Mouse (Mus musculus) MEL (cell line): ENCODE measurements around the gene Kif11. TPM values are rescaled to one million over a fixed set of nuclear protein-coding genes. Genes with fewer than 3 reads are reported as not detected.

Experiments
- DNase-seq: peaks from one replicate; pipeline ENCODE4 v3.0.0; 2011; ENCODE audit warnings: low read depth, low spot score
- H3K27ac ChIP-seq: 2 replicates; pipeline ENCODE4 v1.5.1; 2012; ENCODE audit warnings: low read depth, mild to moderate bottlenecking, control low read depth, low read length, moderate library complexity; ENCODE audit not compliant: control insufficient read depth
- H3K27me3 ChIP-seq, 2 experiments: fragments of 150-350 bp in 1 of 2; sonication (generic) in 1 of 2; 2 replicates each; pipeline ENCODE4 v1.6.1; 2012; ENCODE audit warnings: low read length in 2 of 2, mild to moderate bottlenecking in 2 of 2, improper control_type of control experiment in 1 of 2, moderate library complexity in 1 of 2; ENCODE audit not compliant: insufficient read depth in 2 of 2, control insufficient read depth in 1 of 2
- H3K36me3 ChIP-seq, 2 experiments: 2 replicates each; pipeline ENCODE4 v1.6.1; 2012 to 2014; ENCODE audit warnings: low read length in 2 of 2, improper control_type of control experiment in 1 of 2, inconsistent platforms in 1 of 2, mild to moderate bottlenecking in 1 of 2; ENCODE audit not compliant: insufficient read depth in 2 of 2, control insufficient read depth in 1 of 2
- H3K4me1 ChIP-seq, 2 experiments: fragments of 150-350 bp in 1 of 2; sonication (generic) in 1 of 2; 2 replicates each; pipeline ENCODE4 v1.6.1; 2012; ENCODE audit warnings: low read length in 2 of 2, improper control_type of control experiment in 1 of 2, mild to moderate bottlenecking in 1 of 2; ENCODE audit not compliant: insufficient read depth in 2 of 2, control insufficient read depth in 1 of 2
- H3K4me3 ChIP-seq, 2 experiments: fragments of 150-350 bp in 1 of 2; sonication (generic) in 1 of 2; 2 replicates each; pipeline ENCODE4 v1.5.1; 2012; ENCODE audit warnings: low read depth in 2 of 2, low read length in 2 of 2, mild to moderate bottlenecking in 2 of 2, moderate library complexity in 2 of 2, control low read depth in 1 of 2, improper control_type of control experiment in 1 of 2; ENCODE audit not compliant: control insufficient read depth in 1 of 2, insufficient read depth in 1 of 2
- H3K79me2 ChIP-seq: 2 replicates; pipeline ENCODE4 v1.6.1; 2012; ENCODE audit warnings: mild to moderate bottlenecking, low read length, moderate library complexity; ENCODE audit not compliant: control insufficient read depth, poor library complexity, insufficient read depth
- H3K9ac ChIP-seq: 2 replicates; pipeline ENCODE4 v1.6.1; 2012; ENCODE audit warnings: low read depth, mild to moderate bottlenecking, control low read depth, low read length, moderate library complexity; ENCODE audit not compliant: control insufficient read depth, poor library complexity, severe bottlenecking
- H3K9me3 ChIP-seq: fragments of 150-350 bp; sonication (generic); replicated peaks from 2 replicates; pipeline ENCODE4 v1.6.1; 2012; ENCODE audit warnings: mild to moderate bottlenecking, low read length, improper control_type of control experiment, moderate library complexity; ENCODE audit not compliant: insufficient read depth
- CHD1 ChIP-seq: IDR thresholded peaks from 2 replicates; pipeline ENCODE4 v1.6.1; 2012; ENCODE audit warnings: low read depth, mild to moderate bottlenecking, inconsistent platforms, low read length, improper control_type of control experiment
- E2F4 ChIP-seq: IDR thresholded peaks from 2 replicates; pipeline ENCODE4 v1.6.1; 2011; ENCODE audit warnings: low read depth, low read length, improper control_type of control experiment, borderline replicate concordance
- EP300 ChIP-seq, 2 experiments: IDR thresholded peaks; 2 replicates each; pipeline ENCODE4 v1.6.1; 2011; ENCODE audit warnings: improper control_type of control experiment in 2 of 2, low read length in 2 of 2, low read depth in 1 of 2, mild to moderate bottlenecking in 1 of 2
- MAFK ChIP-seq: IDR thresholded peaks from 2 replicates; pipeline ENCODE4 v1.6.1; 2011; ENCODE audit warnings: low read depth, mild to moderate bottlenecking, low read length, improper control_type of control experiment, borderline replicate concordance
- MAX ChIP-seq: IDR thresholded peaks from 2 replicates; pipeline ENCODE4 v1.6.1; 2011; ENCODE audit warnings: low read length, improper control_type of control experiment
- MYB ChIP-seq: IDR thresholded peaks from 2 replicates; pipeline ENCODE4 v1.6.1; 2011; ENCODE audit warnings: mild to moderate bottlenecking, low read depth, low read length, improper control_type of control experiment
- NELFE ChIP-seq: IDR thresholded peaks from 2 replicates; pipeline ENCODE4 v1.6.1; 2011; ENCODE audit warnings: low read depth, low read length, improper control_type of control experiment
- NRF1 ChIP-seq: IDR thresholded peaks from 2 replicates; pipeline ENCODE4 v1.6.1; 2014; ENCODE audit warnings: low read depth, mild to moderate bottlenecking, inconsistent platforms, low read length, improper control_type of control experiment, moderate library complexity; ENCODE audit not compliant: poor library complexity, insufficient read depth, severe bottlenecking
- SIN3A ChIP-seq: IDR thresholded peaks from 2 replicates; pipeline ENCODE4 v1.6.1; 2012; ENCODE audit warnings: low read length, improper control_type of control experiment, inconsistent platforms
- TAL1 ChIP-seq: IDR thresholded peaks from 2 replicates; pipeline ENCODE4 v1.6.1; 2012; ENCODE audit warnings: mild to moderate bottlenecking, inconsistent platforms, low read length, moderate library complexity, mixed read lengths
- TCF12 ChIP-seq: IDR thresholded peaks from 2 replicates; pipeline ENCODE4 v1.6.1; 2014; ENCODE audit warnings: low read depth, mild to moderate bottlenecking, inconsistent platforms, low read length, improper control_type of control experiment, moderate library complexity
- USF2 ChIP-seq, 2 experiments: IDR thresholded peaks; 2 replicates each; pipeline ENCODE4 v1.6.1; 2011 to 2012; ENCODE audit warnings: improper control_type of control experiment in 2 of 2, low read length in 2 of 2, borderline replicate concordance in 1 of 2, inconsistent platforms in 1 of 2, low read depth in 1 of 2, mild to moderate bottlenecking in 1 of 2; ENCODE audit not compliant: insufficient read depth in 1 of 2
- polyA plus RNA-seq, 2 experiments: library from polyadenylated mRNA; stranded (reverse) in 1 of 2; unstranded in 1 of 2; fragments of >175 nt in 1 of 2; fragments of >200 nt in 1 of 2; gene quantifications; 2 replicates each; pipeline versions ENCODE4 v1.2.1 to v1.2.4; 2012; ENCODE audit warnings: low replicate concordance in 2 of 2, low read depth in 1 of 2; ENCODE audit not compliant: insufficient read length in 2 of 2, insufficient read depth in 1 of 2, missing spikeins in 1 of 2
- total RNA-seq: library from RNA; depleted of rRNA; stranded (reverse); fragments of 300-350 nt; gene quantifications from 2 replicates; pipeline ENCODE4 v1.2.3, GENCODE M21; 2012

Gene Kif11
- total and polyA plus RNA-seq, 3 experiments = 44.8 to 50.5 (median 50.1) TPM

GRCm38 (mm10) chr19:37435041-37435852 lies 59.0 kb downstream of the Kif11 start:
- Histone ChIP-seq H3K9ac (no peak overlapping the region), H3K36me3 (no peaks in the 10 kb centered on the region), H3K9me3 (no peaks in the 10 kb centered on the region), H3K79me2 (no peaks in the 10 kb centered on the region), H3K4me3 (no peak overlapping the region), H3K27me3 (no peaks in the 10 kb centered on the region), H3K4me1 (no peaks in the 10 kb centered on the region), H3K27ac (no peak overlapping the region)
- no peak for DNase-seq
- TF ChIP-seq NELFE (no peak), TAL1 (no peak; the same call in 1 of the 2 replicates), MAFK (no peak), E2F4 (no peak), NRF1 (no peak), SIN3A (no peak), TCF12 (peak; percentile 32; the same call in 1 of the 2 replicates), MAX (no peak), EP300 (IDR thresholded peaks at IDR 0.05; ENCODE audit: low read depth in 1 of 2, low read length in 2 of 2) (peak in 1 of 2 experiments; percentile 51; a peak in 1 of 4 replicates), MYB (no peak), CHD1 (no peak)

DNA sequence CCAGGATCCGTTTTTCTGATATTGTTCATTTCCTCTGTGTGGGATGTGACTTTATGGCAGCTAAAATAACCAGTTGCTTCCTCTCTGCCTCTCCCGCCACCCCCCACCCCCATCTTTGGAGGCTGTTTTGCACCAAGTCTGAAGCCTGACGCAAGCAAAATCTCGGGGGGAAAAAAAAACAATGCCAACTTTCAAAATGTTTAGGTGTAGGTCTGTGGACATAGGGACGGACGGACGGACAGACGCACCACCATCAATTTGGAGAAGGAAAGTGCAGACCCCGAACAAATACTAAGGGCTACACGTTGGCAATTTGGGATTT lies 59.6 kb downstream of the Kif11 start:
- H3K9ac ChIP-seq = no peak overlapping the region
- TF ChIP-seq USF2 (IDR thresholded peaks at IDR 0.05; ENCODE audit: borderline replicate concordance in 1 of 2, insufficient read depth in 1 of 2, low read depth in 1 of 2, low read length in 2 of 2) (no peak), TAL1 (no peak)
- TF ChIP-seq, all 39 proteins: peak for 0
- H3K4me1 ChIP-seq = no peaks in the 10 kb centered on the region
- H3K4me3 ChIP-seq = no peak overlapping the region
- H3K36me3 ChIP-seq = no peaks in the 10 kb centered on the region
- no peak for DNase-seq
- H3K27me3 ChIP-seq = no peaks in the 10 kb centered on the region
- H3K9me3 ChIP-seq = no peaks in the 10 kb centered on the region
- no peaks in the 10 kb centered on the region for H3K79me2 ChIP-seq
- H3K27ac ChIP-seq = no peak overlapping the region
